Mouse (Mus musculus) embryonic fibroblast, embryonic 13.5 days (primary cell): ENCODE data around the gene Acacb. TPM values are rescaled to one million over a fixed set of nuclear protein-coding genes. Genes with fewer than 3 reads are reported as not detected.

ENCODE experiments used
- H3K27ac ChIP-seq: 2 replicates; pipeline ENCODE4 v1.5.1; 2012; ENCODE audit warnings: low read length, control low read depth, inconsistent platforms; ENCODE audit not compliant: insufficient read depth
- H3K4me1 ChIP-seq: 2 replicates; pipeline ENCODE4 v1.6.1; 2011; ENCODE audit warnings: low read length; ENCODE audit not compliant: control insufficient read depth, insufficient read depth
- H3K4me3 ChIP-seq: 2 replicates; pipeline ENCODE4 v1.5.1; 2011; ENCODE audit warnings: mild to moderate bottlenecking, control low read depth, low read length; ENCODE audit not compliant: insufficient read depth
- CTCF ChIP-seq: IDR thresholded peaks from 2 replicates; pipeline ENCODE4 v1.5.1; 2011; ENCODE audit warnings: mild to moderate bottlenecking, control low read depth, low read length, moderate library complexity, borderline replicate concordance; ENCODE audit not compliant: insufficient read depth
- POLR2A ChIP-seq: IDR thresholded peaks from 2 replicates; pipeline ENCODE4 v1.6.1; 2011; ENCODE audit warnings: low read depth, mild to moderate bottlenecking, control low read depth, low read length, moderate library complexity
- polyA plus RNA-seq: library from polyadenylated mRNA; stranded (reverse); fragments of >200 nt; gene quantifications from 2 replicates; pipeline ENCODE4 v1.2.4, GENCODE M21; 2011; ENCODE audit warnings: low read depth; ENCODE audit not compliant: missing spikeins, insufficient read length

The Acacb gene
- polyA plus RNA-seq, 1 experiment, result 1.6 TPM

- Histone ChIP-seq H3K4me3 (no peak overlapping the region), H3K4me1 (no peaks in the 10 kb centered on the region), H3K27ac (no peak overlapping the region)
- TF ChIP-seq CTCF, result no peak
- no peak for TF ChIP-seq POLR2A
These were observed 118.5 kb downstream of the Acacb start for GRCm38 (mm10) chr5:114264791-114265190.

GRCm38 (mm10) chr5:114268646-114269045, 122.3 kb downstream of the Acacb start:
- TF ChIP-seq CTCF (no peak), POLR2A (no peak)
- Histone ChIP-seq H3K4me3 (no peak overlapping the region), H3K27ac (no peak overlapping the region), H3K4me1 (no peaks in the 10 kb centered on the region)

- Histone ChIP-seq H3K4me1 (no peaks in the 10 kb centered on the region), H3K27ac (no peak overlapping the region), H3K4me3 (no peak overlapping the region)
- TF ChIP-seq POLR2A (no peak), CTCF (no peak)
These were observed 123.2 kb downstream of the Acacb start for GRCm38 (mm10) chr5:114269499-114269898.

GRCm38 (mm10) chr5:114269984-114270383, 123.6 kb downstream of the Acacb start:
- Histone ChIP-seq H3K4me1 (no peaks in the 10 kb centered on the region), H3K27ac (no peak overlapping the region)
- TF ChIP-seq POLR2A (no peak), CTCF (no peak)

GRCm38 (mm10) chr5:114273693-114274402, 127.5 kb downstream of the Acacb start, which contains the start of gene Foxn4:
Foxn4 (minus strand) TSS chr5:114273807.
- Histone ChIP-seq H3K4me3 (no peak within 1 kb of the TSS), H3K4me1 (no peaks in the 10 kb centered on the region), H3K27ac (no peak within 1 kb of the TSS)
- TF ChIP-seq POLR2A, result no peak
- no peak for TF ChIP-seq CTCF

More at GRCm38 (mm10) chr5:114269984-114270383, 123.6 kb downstream of the Acacb start:
- no peak overlapping the region for H3K4me3 ChIP-seq

GRCm38 (mm10) chr5:114275339-114275738, 129.0 kb downstream of the Acacb start:
- no peak for TF ChIP-seq POLR2A
- TF ChIP-seq CTCF, result no peak
- H3K27ac ChIP-seq, result no peak overlapping the region

GRCm38 (mm10) chr5:114275991-114276390, 129.7 kb downstream of the Acacb start:
- Histone ChIP-seq H3K27ac (no peak overlapping the region), H3K4me3 (no peak overlapping the region), H3K4me1 (no peaks in the 10 kb centered on the region)
- TF ChIP-seq CTCF (no peak), POLR2A (no peak)

More at GRCm38 (mm10) chr5:114275339-114275738, 129.0 kb downstream of the Acacb start:
- Histone ChIP-seq H3K4me1 (no peaks in the 10 kb centered on the region), H3K4me3 (no peak overlapping the region)

- no peak for TF ChIP-seq CTCF
- TF ChIP-seq POLR2A, result no peak
- Histone ChIP-seq H3K4me3 (no peak overlapping the region), H3K27ac (no peak overlapping the region), H3K4me1 (no peaks in the 10 kb centered on the region)
These were observed 133.2 kb downstream of the Acacb start for GRCm38 (mm10) chr5:114279382-114280143.

GRCm38 (mm10) chr5:114282346-114282745, 136.0 kb downstream of the Acacb start:
- no peak overlapping the region for H3K4me3 ChIP-seq
- H3K27ac ChIP-seq, result no peak overlapping the region
- H3K4me1 ChIP-seq, result no peaks in the 10 kb centered on the region
- TF ChIP-seq CTCF, result no peak
- TF ChIP-seq POLR2A, result no peak

GRCm38 (mm10) chr5:114284604-114285397, 138.5 kb downstream of the Acacb start:
- no peaks in the 10 kb centered on the region for H3K4me1 ChIP-seq
- no peak for TF ChIP-seq CTCF
- no peak for TF ChIP-seq POLR2A
- H3K27ac ChIP-seq, result no peak overlapping the region
- H3K4me3 ChIP-seq, result no peak overlapping the region
